27 mouse cellular contexts compared by ENCODE assay signal in the genomic region with DNA sequence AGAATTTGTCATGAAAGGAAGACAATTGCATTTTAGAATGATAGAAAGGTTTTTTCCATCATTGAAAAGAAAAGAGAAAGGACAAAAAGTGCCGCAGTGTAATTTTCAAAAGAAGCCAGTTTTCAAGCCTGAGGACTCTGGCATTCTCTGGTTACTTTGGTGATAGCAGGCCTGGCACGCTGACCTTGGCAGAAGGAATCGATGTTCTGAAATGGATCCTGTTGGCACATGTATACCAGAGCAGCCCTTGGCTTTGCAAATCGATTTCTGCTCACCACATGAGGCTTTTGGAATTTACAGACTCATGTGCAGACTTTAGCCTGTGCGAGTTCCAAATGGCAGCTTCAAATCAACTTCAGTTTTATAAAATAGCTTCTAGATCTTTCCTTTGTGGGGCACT. TPM values are rescaled to one million over a fixed set of nuclear protein-coding genes. Genes with fewer than 3 reads are reported as not detected.
DNase-seq lines count a peak whose midpoint lies in the region; ATAC-seq and TF ChIP-seq lines count a peak whose summit lies in the region.
"Had no signal": no experiment of that assay in that cellular context is flagged by ENCODE, and none has a peak within 500 bp of the region (broad histone marks: within the 10 kb centered on the region; RNA-seq: fewer than 3 reads in every experiment).

No protein-coding gene starts in this region.

- 33% methylated on average over 5 of the region's 5 CpGs for WGBS in liver, adult 2 months
- 84% methylated on average over 5 of the region's 5 CpGs for WGBS in liver, embryonic 11.5 days
- WGBS in stomach, postnatal 0 days: 87% methylated on average over 5 of the region's 5 CpGs

- TF ChIP-seq EP300 in stomach, postnatal 0 days (optimal IDR thresholded peaks at IDR 0.05): no peak

- H3K9ac ChIP-seq in liver, adult 2 months (ENCODE audit: low read depth, low read length): no peak overlapping the region
- H3K9ac ChIP-seq in liver, embryonic 11.5 days (ENCODE audit: low read depth, low read length): no peak overlapping the region
- H3K9ac ChIP-seq in stomach, postnatal 0 days (ENCODE audit: low read length): no peak overlapping the region
- H3K9ac ChIP-seq: heart, embryonic 13.5 days; hindbrain, embryonic 13.5 days; limb, embryonic 13.5 days; liver, embryonic 14.5 days; lung, embryonic 14.5 days; midbrain, embryonic 12.5 days had no signal

- H3K9me3 ChIP-seq in liver, embryonic 11.5 days (ENCODE audit: control insufficient read depth, low read length): no peaks in the 10 kb centered on the region
- H3K9me3 ChIP-seq in stomach, postnatal 0 days (ENCODE audit: control insufficient read depth, low read length): no peaks in the 10 kb centered on the region

- H3K27ac ChIP-seq in liver, adult 2 months (replicated peaks; ENCODE audit: insufficient read depth, low read depth, low read length): no peak overlapping the region
- H3K27ac ChIP-seq in liver, embryonic 11.5 days (ENCODE audit: low read depth, low read length): no peak overlapping the region
- H3K27ac ChIP-seq in stomach, postnatal 0 days (replicated peaks): no peak overlapping the region
- H3K27ac ChIP-seq: embryonic facial prominence, embryonic 10.5 days; heart, adult 2 months; heart, embryonic 13.5 days; hindbrain, embryonic 13.5 days; limb, embryonic 13.5 days; liver, embryonic 14.5 days; midbrain, embryonic 12.5 days had no signal

- H3K27me3 ChIP-seq in liver, adult 2 months (ENCODE audit: control insufficient read depth, insufficient read depth, low read length): no peaks in the 10 kb centered on the region
- H3K27me3 ChIP-seq in liver, embryonic 11.5 days (replicated peaks; ENCODE audit: control insufficient read depth, insufficient read depth, low read length): no peaks in the 10 kb centered on the region
- H3K27me3 ChIP-seq in stomach, postnatal 0 days (ENCODE audit: control insufficient read depth, insufficient read depth, low read length): no peaks in the 10 kb centered on the region
- H3K27me3 ChIP-seq: heart, embryonic 13.5 days; hindbrain, embryonic 13.5 days; limb, embryonic 13.5 days; midbrain, embryonic 12.5 days had no signal

- no peaks in the 10 kb centered on the region for H3K36me3 ChIP-seq in liver, adult 2 months (ENCODE audit: control insufficient read depth, insufficient read depth, low read length)
- no peaks in the 10 kb centered on the region for H3K36me3 ChIP-seq in liver, embryonic 11.5 days (ENCODE audit: control insufficient read depth, insufficient read depth, low read length)
- H3K36me3 ChIP-seq in stomach, postnatal 0 days (ENCODE audit: control insufficient read depth, insufficient read depth, low read length): no peaks in the 10 kb centered on the region
- H3K36me3 ChIP-seq: embryonic facial prominence, embryonic 10.5 days; heart, embryonic 13.5 days; hindbrain, embryonic 13.5 days; limb, embryonic 13.5 days; midbrain, embryonic 12.5 days had no signal

- no peaks in the 10 kb centered on the region for H3K4me1 ChIP-seq in liver, adult 2 months (ENCODE audit: control insufficient read depth, insufficient read depth, low read length)
- no peaks in the 10 kb centered on the region for H3K4me1 ChIP-seq in liver, embryonic 11.5 days (replicated peaks; ENCODE audit: control insufficient read depth, insufficient read depth, low read length)
- H3K4me1 ChIP-seq in stomach, postnatal 0 days (replicated peaks; ENCODE audit: control insufficient read depth, insufficient read depth): no peaks in the 10 kb centered on the region
- H3K4me1 ChIP-seq: embryonic facial prominence, embryonic 10.5 days; heart, embryonic 13.5 days; hindbrain, embryonic 13.5 days; limb, embryonic 13.5 days; midbrain, embryonic 12.5 days had no signal

- ATAC-seq in liver, embryonic 11.5 days (replicated peaks; ENCODE audit: low FRiP score): no peak
- ATAC-seq in stomach, postnatal 0 days (ENCODE audit: low FRiP score, low TSS enrichment): no peak
- ATAC-seq: inflammation-experienced regulatory T-cells, adult 6 months had no signal

- no peak for TF ChIP-seq POLR2A in liver, adult 2 months (IDR thresholded peaks at IDR 0.05; ENCODE audit: extremely low read depth, insufficient read depth, low read length)

- no peak overlapping the region for H3K4me3 ChIP-seq in liver, adult 2 months (ENCODE audit: insufficient read depth, low read depth, low read length)
- H3K4me3 ChIP-seq in liver, embryonic 11.5 days (ENCODE audit: low read depth, low read length): no peak overlapping the region
- no peak overlapping the region for H3K4me3 ChIP-seq in stomach, postnatal 0 days (ENCODE audit: low read depth, low read length)
- H3K4me3 ChIP-seq: embryonic facial prominence, embryonic 10.5 days; heart, adult 2 months; heart, embryonic 13.5 days; hindbrain, embryonic 13.5 days; limb, embryonic 13.5 days; midbrain, embryonic 12.5 days had no signal

- H3K4me2 ChIP-seq in liver, embryonic 11.5 days: no peak overlapping the region
- no peak overlapping the region for H3K4me2 ChIP-seq in stomach, postnatal 0 days (replicated peaks; ENCODE audit: low read depth)
- H3K4me2 ChIP-seq: heart, embryonic 13.5 days; hindbrain, embryonic 13.5 days; limb, embryonic 13.5 days; lung, embryonic 14.5 days; midbrain, embryonic 12.5 days had no signal

- no peaks in the 10 kb centered on the region for H3K79me2 ChIP-seq in liver, adult 2 months (ENCODE audit: control insufficient read depth, insufficient read depth, low read length)

- peak; percentile 2 for DNase-seq in cerebellum, adult 9-10 months
- DNase-seq in cerebellum, adult 11 months: no peak
- DNase-seq in liver, adult 2 months (ENCODE audit: extremely low read depth, low read depth, low spot score): peak; percentile 99
- DNase-seq in liver, embryonic 11.5 days (ENCODE audit: low spot score): no peak
- peak; percentile 12 to 27 for DNase-seq in cerebellum, postnatal 25 days
- peak; percentile 1 to 4 for DNase-seq in layer of hippocampus, postnatal 36 days
- DNase-seq in stomach, postnatal 0 days (ENCODE audit: low spot score): no peak
- no peak for DNase-seq in thymus, postnatal 14 days
- DNase-seq: adrenal gland, postnatal 25 days; gastrocnemius, postnatal 36 days; heart, adult 2 months; heart, postnatal 14 days; kidney, adult 8-10 months; kidney, postnatal 10 days; lung, embryonic 14.5 days; right cerebral cortex, postnatal 14 days; thymus, postnatal 36 days had no signal

- TF ChIP-seq CTCF in liver, adult 2 months (IDR thresholded peaks at IDR 0.05; ENCODE audit: low read depth, low read length): no peak
- no peak for TF ChIP-seq CTCF in stomach, postnatal 0 days (IDR thresholded peaks at IDR 0.05; ENCODE audit: low read depth)

RNA-seq across cellular contexts. Expression of a gene that starts 0.8 kb away (rescaled TPM):
- not detected in 2 replicates for total RNA-seq in liver, adult 2 months (2014; rRNA removed)
- polyA plus RNA-seq in liver, adult 2 months (2012; rRNA removed): not detected in 2 replicates
- 0.04 and 0.13 TPM in 2 replicates for polyA plus RNA-seq in liver, embryonic 11.5 days (2014; fragmentation: Nextera tagmentation; extraction: Ambion mirVana)
- total RNA-seq in layer of hippocampus, postnatal 36 days (2021): not detected
- 0.13 TPM in 1 of 2 replicates, not detected in the other for polyA plus RNA-seq in stomach, postnatal 0 days (2015; fragmentation: Nextera tagmentation; extraction: Ambion mirVana)
- total RNA-seq: gastrocnemius, adult 18-20 months; gastrocnemius, postnatal 36 days; heart, postnatal 14 days; layer of hippocampus, adult 18-20 months; megakaryocyte, adult 5-6 weeks had no signal
- polyA plus RNA-seq: heart, adult 2 months had no signal

Comparison
In these comparisons a context has a peak if more than half of its experiments do, and no peak if none do; other contexts are left out.
1. DNase-seq: peak in cerebellum, adult 9-10 months (single experiment), liver, adult 2 months (single experiment), cerebellum, postnatal 25 days (2 of 2) and layer of hippocampus, postnatal 36 days (2 of 2); none in cerebellum, adult 11 months (single experiment), liver, embryonic 11.5 days (single experiment), stomach, postnatal 0 days (single experiment) and thymus, postnatal 14 days (single experiment).